Mouse (Mus musculus) lung, postnatal 0 days (tissue): ENCODE data around the gene Opa1. TPM values are rescaled to one million over a fixed set of nuclear protein-coding genes. Genes with fewer than 3 reads are reported as not detected.
A peak's percentile ranks its signal among the peaks of the same experiment; 100 is the strongest.

Experiments
- ATAC-seq: fragments of 200-750 bp; cut with Nextera tagmentation; 2 replicates; pipeline ENCODE4 v1.8.0; 2017; ENCODE audit warnings: moderate library complexity
- DNase-seq: peaks from one replicate; pipeline ENCODE4 v3.0.0-alpha.2; 2016; ENCODE audit warnings: low spot score
- H3K27ac ChIP-seq: fragments of 300-500 bp; sonication (generic); 2 replicates; pipeline ENCODE4 v1.5.1; 2014; ENCODE audit warnings: antibody characterized with exemption, mild to moderate bottlenecking, low read length, mixed read lengths
- H3K27me3 ChIP-seq: fragments of 300-500 bp; sonication (generic); replicated peaks from 2 replicates; pipeline ENCODE4 v1.6.1; 2014; ENCODE audit warnings: low read length, mixed read lengths; ENCODE audit not compliant: insufficient read depth
- H3K36me3 ChIP-seq: fragments of 300-500 bp; sonication (generic); 2 replicates; pipeline ENCODE4 v1.6.1; 2014; ENCODE audit warnings: low read length, mixed read lengths; ENCODE audit not compliant: insufficient read depth
- H3K4me1 ChIP-seq: fragments of 300-500 bp; sonication (generic); 2 replicates; pipeline ENCODE4 v1.6.1; 2014; ENCODE audit warnings: antibody characterized with exemption, low read depth, low read length, mixed read lengths; ENCODE audit not compliant: insufficient read depth
- H3K4me2 ChIP-seq: fragments of 300-500 bp; sonication (generic); replicated peaks from 2 replicates; pipeline ENCODE4 v1.6.1; 2014; ENCODE audit warnings: low read depth, mild to moderate bottlenecking, low read length, moderate library complexity, mixed read lengths
- H3K4me3 ChIP-seq: fragments of 300-500 bp; sonication (generic); 2 replicates; pipeline ENCODE4 v1.5.1; 2014; ENCODE audit warnings: low read depth, low read length
- H3K9ac ChIP-seq: fragments of 300-500 bp; sonication (generic); replicated peaks from 2 replicates; pipeline ENCODE4 v1.6.1; 2014; ENCODE audit warnings: low read depth, mild to moderate bottlenecking
- H3K9me3 ChIP-seq: fragments of 300-500 bp; sonication (generic); 2 replicates; pipeline ENCODE4 v1.6.1; 2016; ENCODE audit warnings: low read length, mixed read lengths
- CTCF ChIP-seq: IDR thresholded peaks from 2 replicates; pipeline ENCODE4 v1.5.1; 2016; ENCODE audit warnings: antibody characterized with exemption, mild to moderate bottlenecking
- EP300 ChIP-seq: IDR thresholded peaks from 2 replicates; pipeline ENCODE4 v1.6.1; 2016; ENCODE audit warnings: antibody characterized with exemption, mild to moderate bottlenecking, control low read depth
- WGBS: fragments of 180-500 bp; shearing (Covaris S2); extraction: QIAGEN DNeasy Blood & Tissue Kit; methylation state at CpG from one replicate; pipeline ENCODE4 v1.1.7; 2014; 5-methylcytosine and 5-hydroxymethylcytosine counted together
- polyA plus RNA-seq: library from polyadenylated mRNA; unstranded; fragments of >200 nt; fragmentation: Nextera tagmentation; extraction: Ambion mirVana; gene quantifications from 2 replicates; pipeline ENCODE4 v1.2.1, GENCODE M21; 2015

The Opa1 gene
- polyA plus RNA-seq, 1 experiment from 2014 or later: 13.1 TPM

DNA sequence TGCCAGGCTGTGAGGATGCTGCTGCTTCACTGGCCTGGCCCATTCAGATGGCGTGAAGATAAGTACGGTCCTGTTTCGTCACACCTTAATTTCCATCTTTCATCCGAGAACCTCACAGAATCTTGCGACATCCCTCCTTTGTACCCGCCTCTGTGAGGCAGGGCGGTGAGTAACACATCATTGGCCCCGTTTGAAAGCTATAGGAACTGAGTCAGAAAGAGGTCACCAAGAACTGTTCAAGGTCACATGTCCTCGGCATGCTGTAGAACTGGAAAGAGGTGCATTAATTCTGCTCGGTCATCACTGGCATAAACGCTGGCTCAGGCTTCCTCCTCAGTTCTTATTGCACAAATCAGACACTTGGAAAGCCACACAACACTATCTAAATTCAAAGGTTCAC lies 34.3 kb upstream of the Opa1 start, which contains the start of gene Atp13a4:
TSS of gene Atp13a4 (minus strand) at position 36 of the 400 bp plus-strand sequence.
- no peak within 1 kb of the TSS for H3K4me2 ChIP-seq
- WGBS: 67% methylated on average over 11 of the region's 11 CpGs
- no peaks in the 10 kb centered on the region for H3K27me3 ChIP-seq
- no peaks in the 10 kb centered on the region for H3K9me3 ChIP-seq
- H3K4me1 ChIP-seq: no peaks in the 10 kb centered on the region
- H3K27ac ChIP-seq: no peak within 1 kb of the TSS
- ATAC-seq (no peak), DNase-seq (no peak)
- H3K36me3 ChIP-seq: no peaks in the 10 kb centered on the region
- no peak for TF ChIP-seq CTCF
- TF ChIP-seq EP300: no peak
- H3K4me3 ChIP-seq: no peak within 1 kb of the TSS
- H3K9ac ChIP-seq: no peak within 1 kb of the TSS

DNA sequence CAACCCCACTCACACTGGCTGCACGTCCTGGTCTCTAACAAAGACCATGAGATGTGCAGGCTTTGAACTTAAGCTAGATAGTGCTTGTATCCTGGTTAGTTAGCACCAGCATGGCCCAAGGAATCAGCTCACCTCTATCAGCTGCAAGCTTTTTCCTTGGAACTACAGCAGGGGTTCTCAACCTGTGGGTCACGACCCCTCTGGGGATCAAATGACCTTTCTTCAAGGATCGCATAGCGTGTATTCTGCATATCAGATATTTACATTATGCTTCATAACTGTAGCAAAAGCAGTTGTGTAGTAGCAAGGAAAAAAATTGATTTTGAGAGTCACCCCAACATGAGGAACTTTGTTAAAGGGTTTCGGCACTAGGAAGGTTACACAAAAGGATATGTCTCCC lies 19.5 kb upstream of the Opa1 start:
- no peak for ATAC-seq
- no peak overlapping the region for H3K27ac ChIP-seq
- no peaks in the 10 kb centered on the region for H3K9me3 ChIP-seq
- no peak for TF ChIP-seq EP300
- TF ChIP-seq CTCF: no peak
- no peaks in the 10 kb centered on the region for H3K27me3 ChIP-seq
- no peaks in the 10 kb centered on the region for H3K4me1 ChIP-seq
- WGBS: 75% methylated on average over 5 of the region's 5 CpGs
- H3K36me3 ChIP-seq: no peaks in the 10 kb centered on the region
- H3K9ac ChIP-seq: no peak overlapping the region
- no peak for DNase-seq
- H3K4me2 ChIP-seq: no peak overlapping the region
- H3K4me3 ChIP-seq: no peak overlapping the region

DNA sequence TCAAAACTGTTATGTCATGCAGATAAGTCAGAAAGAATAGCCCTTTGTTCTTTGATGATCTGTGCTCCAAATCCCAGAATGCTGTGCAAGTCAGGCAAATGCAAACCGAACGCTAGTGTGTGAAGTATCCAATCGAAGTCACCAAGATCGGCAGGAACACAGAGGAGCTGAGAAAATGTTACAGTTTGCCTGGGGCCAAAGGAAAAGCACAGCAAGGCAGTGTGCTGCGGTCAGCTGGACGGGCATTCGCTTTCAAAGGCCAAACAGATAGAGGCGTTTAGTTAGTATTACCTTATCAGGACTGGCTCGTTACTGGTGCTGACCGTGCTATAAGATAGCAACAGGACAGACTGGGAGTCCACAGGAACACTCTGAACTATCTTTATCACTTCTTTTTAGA lies 18.7 kb upstream of the Opa1 start:
- WGBS: 24% methylated on average over 10 of the region's 10 CpGs
- H3K4me3 ChIP-seq: 0 out of 2 replicates have a peak overlapping the region, but pooled peaks have one; percentile 17
- H3K4me1 ChIP-seq: no peaks in the 10 kb centered on the region
- TF ChIP-seq EP300 (no peak), CTCF (no peak)
- no peak overlapping the region for H3K27ac ChIP-seq
- no peaks in the 10 kb centered on the region for H3K9me3 ChIP-seq
- no peaks in the 10 kb centered on the region for H3K27me3 ChIP-seq
- DNase-seq: no peak
- H3K4me2 ChIP-seq: peak overlapping the region; percentile 45
- no peak for ATAC-seq
- H3K36me3 ChIP-seq: no peaks in the 10 kb centered on the region
- H3K9ac ChIP-seq: no peak overlapping the region

DNA sequence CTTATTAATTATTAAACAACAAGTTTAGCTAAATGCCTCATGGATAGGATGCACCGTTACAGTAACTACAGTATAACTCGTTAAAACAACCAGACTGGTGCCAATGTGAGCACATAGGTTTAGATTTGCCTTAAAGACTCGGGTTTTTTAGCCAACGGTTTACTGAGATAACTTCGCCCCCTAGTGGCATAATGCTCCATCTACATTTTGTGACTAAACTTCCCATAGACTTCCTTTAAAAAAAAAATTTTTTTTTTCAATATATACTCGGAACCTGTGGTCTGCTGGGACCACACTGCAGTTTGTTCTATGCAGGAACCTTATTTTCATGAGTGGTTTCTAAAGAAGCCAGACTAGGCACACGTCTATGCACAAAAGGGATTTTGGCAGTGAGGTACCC lies 18.3 kb upstream of the Opa1 start:
- Histone ChIP-seq H3K4me1 (no peaks in the 10 kb centered on the region), H3K9ac (no peak overlapping the region), H3K9me3 (no peaks in the 10 kb centered on the region), H3K27ac (no peak overlapping the region), H3K4me2 (peak overlapping the region; percentile 45), H3K27me3 (no peaks in the 10 kb centered on the region), H3K4me3 (no peak overlapping the region), H3K36me3 (no peaks in the 10 kb centered on the region)
- 3% methylated on average over 7 of the region's 7 CpGs for WGBS
- peak; percentile 72 for TF ChIP-seq CTCF
- TF ChIP-seq EP300: no peak
- ATAC-seq (no peak), DNase-seq (peak; percentile 88)

DNA sequence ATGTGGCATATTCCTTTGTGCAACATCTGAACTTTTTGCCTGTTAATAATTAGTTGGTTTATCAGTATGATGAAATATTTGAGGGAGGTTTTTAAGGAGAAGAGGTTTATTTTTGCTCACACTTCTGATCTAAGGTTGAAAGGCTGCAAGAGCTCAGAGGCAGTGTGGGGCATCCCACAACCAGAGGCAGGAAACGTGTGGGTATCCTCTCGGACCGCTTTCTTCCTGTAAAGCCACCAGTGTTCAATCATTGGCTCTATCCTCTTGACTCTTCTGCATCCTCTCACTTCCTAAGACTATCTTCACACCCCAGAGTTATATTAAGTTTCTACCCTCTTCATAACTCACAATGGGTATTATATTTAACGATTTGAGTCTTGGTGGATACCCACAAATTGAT lies 5.1 kb upstream of the Opa1 start:
- H3K36me3 ChIP-seq: no peaks in the 10 kb centered on the region
- 40% methylated on average over 4 of the region's 4 CpGs for WGBS
- no peak for TF ChIP-seq CTCF
- no peak for TF ChIP-seq EP300

DNA sequence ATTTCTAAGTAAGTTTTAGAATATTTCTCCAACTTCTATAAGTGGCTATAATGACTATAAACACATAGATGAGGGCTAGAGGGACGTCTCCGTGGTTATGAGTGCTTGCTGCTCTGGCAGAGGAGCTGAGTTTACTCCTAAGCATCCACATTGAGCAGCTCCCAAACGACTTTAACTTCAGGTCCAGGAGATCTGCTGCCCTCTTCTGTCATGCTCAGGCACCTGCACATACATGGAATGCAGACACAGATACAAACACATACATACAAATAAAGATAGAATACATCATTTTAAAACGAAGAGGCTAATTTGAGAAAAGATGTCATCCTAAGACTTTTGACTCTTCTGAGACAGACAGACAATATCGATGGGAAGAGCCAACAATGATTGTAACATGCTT lies 3.5 kb upstream of the Opa1 start:
- no peak for TF ChIP-seq EP300
- TF ChIP-seq CTCF: peak; percentile 74
- Histone ChIP-seq H3K4me2 (no peak overlapping the region), H3K4me3 (no peak overlapping the region), H3K27ac (no peak overlapping the region), H3K27me3 (no peaks in the 10 kb centered on the region), H3K9ac (no peak overlapping the region), H3K36me3 (no peaks in the 10 kb centered on the region), H3K9me3 (no peaks in the 10 kb centered on the region), H3K4me1 (peaks cover 4% of the 10 kb centered on the region; the same call in 1 of the 2 replicates)
- 9% methylated on average over 5 of the region's 5 CpGs for WGBS
- no peak for ATAC-seq
- DNase-seq: peak; percentile 34

More for the DNA sequence above, 5.1 kb upstream of the Opa1 start:
- no peaks in the 10 kb centered on the region for H3K27me3 ChIP-seq
- no peaks in the 10 kb centered on the region for H3K9me3 ChIP-seq
- ATAC-seq (no peak), DNase-seq (no peak)
- no peak overlapping the region for H3K27ac ChIP-seq
- H3K4me1 ChIP-seq: no peaks in the 10 kb centered on the region
- no peak overlapping the region for H3K4me2 ChIP-seq
- H3K9ac ChIP-seq: no peak overlapping the region
- H3K4me3 ChIP-seq: no peak overlapping the region

DNA sequence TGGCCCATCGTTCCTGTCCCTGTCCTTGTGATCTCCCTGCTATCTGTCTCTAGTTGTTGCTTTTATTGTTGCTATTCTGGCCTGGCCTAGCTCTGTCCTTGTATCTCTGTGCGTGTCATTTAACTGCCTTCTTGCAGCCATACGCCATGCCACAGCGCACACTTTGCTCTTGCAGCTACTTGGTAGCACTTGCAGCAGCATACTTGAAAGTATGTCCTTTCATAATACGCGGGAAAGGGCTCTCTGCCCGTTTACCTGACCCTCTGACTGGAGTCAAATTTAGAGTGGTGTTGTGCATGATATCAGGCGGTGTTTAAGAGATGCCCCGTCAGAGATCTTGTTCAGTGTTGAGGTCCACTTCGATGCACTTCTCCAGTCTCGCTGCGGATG lies 648 bp downstream of the Opa1 start:
- H3K9me3 ChIP-seq: no peaks in the 10 kb centered on the region
- H3K27me3 ChIP-seq: no peaks in the 10 kb centered on the region
- TF ChIP-seq EP300 (no peak), CTCF (no peak)
- no peaks in the 10 kb centered on the region for H3K36me3 ChIP-seq
- ATAC-seq (no peak), DNase-seq (no peak)
- H3K4me2 ChIP-seq: peak overlapping the region; percentile 76
- peak overlapping the region; percentile 89 for H3K4me3 ChIP-seq
- WGBS: 6% methylated on average over 12 of the region's 12 CpGs
- H3K27ac ChIP-seq: 0 out of 2 replicates have a peak overlapping the region, but pooled peaks have one; percentile 73
- peak overlapping the region; percentile 96 for H3K9ac ChIP-seq
- peaks cover 4% of the 10 kb centered on the region; the same call in 1 of the 2 replicates for H3K4me1 ChIP-seq
